Mouse (Mus musculus) spleen, adult 2 months (tissue): Measurements from ENCODE around the gene Gm20388. TPM values are rescaled to one million over a fixed set of nuclear protein-coding genes. Genes with fewer than 3 reads are reported as not detected.

Experiments used
- DNase-seq, 2 experiments: peaks; one replicate each; pipeline versions ENCODE4 v3.0.0 to v3.0.0-alpha.2; 2012 to 2021; ENCODE audit warnings: low spot score in 2 of 2, low read depth in 1 of 2
- H3K27ac ChIP-seq: fragments of 200-500 bp; 2 replicates; pipeline ENCODE4 v1.5.1; 2012; ENCODE audit warnings: low read length, inconsistent platforms; ENCODE audit not compliant: insufficient read depth
- H3K27me3 ChIP-seq: fragments of 200-500 bp; 2 replicates; pipeline ENCODE4 v1.6.1; 2012; ENCODE audit warnings: mild to moderate bottlenecking, moderate library complexity, low read length, inconsistent platforms; ENCODE audit not compliant: control insufficient read depth, insufficient read depth
- H3K36me3 ChIP-seq: fragments of 200-500 bp; 2 replicates; pipeline ENCODE4 v1.6.1; 2012; ENCODE audit warnings: mild to moderate bottlenecking, low read length, inconsistent platforms; ENCODE audit not compliant: control insufficient read depth, insufficient read depth
- H3K4me1 ChIP-seq: fragments of 200-500 bp; 2 replicates; pipeline ENCODE4 v1.6.1; 2011; ENCODE audit warnings: inconsistent platforms; ENCODE audit not compliant: control insufficient read depth, insufficient read depth, insufficient read length
- H3K4me3 ChIP-seq: fragments of 200-500 bp; 2 replicates; pipeline ENCODE4 v1.5.1; 2011; ENCODE audit warnings: mild to moderate bottlenecking, inconsistent platforms; ENCODE audit not compliant: insufficient read depth, insufficient read length; ENCODE audit errors: extremely low read depth
- CTCF ChIP-seq: fragments of 200-500 bp; IDR thresholded peaks from 2 replicates; pipeline ENCODE4 v1.5.1; 2011; ENCODE audit warnings: mild to moderate bottlenecking, inconsistent platforms; ENCODE audit not compliant: insufficient read depth, insufficient read length, insufficient replicate concordance; ENCODE audit errors: extremely low read depth
- POLR2A ChIP-seq: fragments of 200-500 bp; IDR thresholded peaks from 2 replicates; pipeline ENCODE4 v1.6.1; 2011; ENCODE audit warnings: low read depth, low read length, inconsistent platforms
- WGBS: fragments of 180-500 bp; shearing (Covaris S2); methylation state at CpG from one replicate; pipeline ENCODE4 v1.1.7; 2018; 5-methylcytosine and 5-hydroxymethylcytosine counted together
- polyA plus RNA-seq: library from polyadenylated mRNA; depleted of rRNA; stranded (reverse); fragments of >200 nt; gene quantifications from 2 replicates; pipeline ENCODE4 v1.2.3, GENCODE M21; 2012

Gene Gm20388
- polyA plus RNA-seq, 1 experiment: 26.1 TPM

DNA sequence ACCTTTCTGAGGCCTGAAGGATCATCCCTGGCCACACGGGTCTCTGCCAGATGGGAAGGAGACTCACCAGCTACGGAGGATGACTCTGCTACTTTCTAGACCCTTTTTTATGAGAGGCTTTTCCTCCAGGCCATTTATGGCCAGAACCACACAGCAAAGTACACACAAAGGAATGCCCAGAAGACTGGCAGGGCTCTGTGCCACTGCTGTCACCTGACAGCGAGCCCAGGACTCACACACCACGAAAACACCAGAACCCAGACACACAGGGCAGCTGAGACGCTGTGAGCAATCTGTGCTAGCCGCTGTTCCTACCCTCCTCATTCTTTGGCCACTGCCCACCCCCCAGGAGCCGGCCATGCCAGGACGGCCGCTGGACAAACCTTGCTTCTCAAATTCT lies 4465.1 kb downstream of the Gm20388 start:
- no peak for DNase-seq
- Histone ChIP-seq H3K4me3 (no peak overlapping the region), H3K27ac (no peak overlapping the region), H3K36me3 (no peaks in the 10 kb centered on the region), H3K27me3 (no peaks in the 10 kb centered on the region), H3K4me1 (no peaks in the 10 kb centered on the region)
- TF ChIP-seq CTCF (no peak), POLR2A (no peak)
- WGBS: 63% methylated on average over 9 of the region's 9 CpGs

DNA sequence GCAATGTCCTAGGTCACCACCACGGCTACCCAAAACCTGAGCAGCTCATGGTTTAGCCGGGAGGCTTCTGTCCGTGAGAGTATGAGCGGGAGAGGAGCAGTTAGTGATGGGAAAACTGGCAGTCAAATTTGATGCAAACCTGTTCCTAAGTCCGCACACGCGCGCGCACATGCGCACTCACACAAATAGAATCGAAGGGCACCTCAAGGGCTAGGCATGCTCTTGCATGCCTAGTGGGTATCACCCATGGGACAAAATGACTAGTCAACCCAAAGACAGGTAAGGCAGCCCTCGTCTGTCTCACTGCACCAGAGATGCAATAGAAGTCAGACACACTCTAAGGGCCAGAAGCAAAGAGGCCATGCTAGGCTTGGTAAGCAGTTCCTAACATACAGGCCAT lies 4465.8 kb downstream of the Gm20388 start:
- Histone ChIP-seq H3K36me3 (no peaks in the 10 kb centered on the region), H3K4me3 (no peak overlapping the region), H3K27me3 (no peaks in the 10 kb centered on the region), H3K4me1 (no peaks in the 10 kb centered on the region), H3K27ac (no peak overlapping the region)
- WGBS: 93% methylated on average over 12 of the region's 12 CpGs
- no peak for DNase-seq
- no peak for TF ChIP-seq POLR2A
- no peak for TF ChIP-seq CTCF

DNA sequence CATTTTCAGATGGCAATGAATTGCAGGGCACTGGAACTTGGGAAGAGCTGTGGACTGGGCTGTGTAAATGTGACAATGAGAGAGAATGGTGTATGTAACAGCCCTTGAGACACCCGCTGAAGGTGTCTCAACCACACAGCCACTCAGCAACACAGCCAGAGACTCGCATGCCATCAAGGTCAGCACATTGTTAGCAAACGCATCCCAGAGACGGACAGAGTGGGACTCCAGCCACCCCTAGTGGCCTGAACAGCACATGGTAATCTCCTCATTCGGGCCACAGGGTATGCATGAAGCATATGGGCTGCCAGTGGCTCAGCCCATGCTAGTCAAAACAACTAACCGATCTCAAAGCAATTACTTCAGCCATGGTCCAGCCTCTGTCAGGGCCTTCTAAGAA lies 4468.6 kb downstream of the Gm20388 start:
- no peak overlapping the region for H3K27ac ChIP-seq
- no peak overlapping the region for H3K4me3 ChIP-seq
- no peak for TF ChIP-seq POLR2A
- TF ChIP-seq CTCF: no peak
- H3K36me3 ChIP-seq: no peaks in the 10 kb centered on the region
- WGBS: 73% methylated on average over 6 of the region's 6 CpGs
- H3K27me3 ChIP-seq: no peaks in the 10 kb centered on the region
- no peak for DNase-seq
- H3K4me1 ChIP-seq: no peaks in the 10 kb centered on the region

DNA sequence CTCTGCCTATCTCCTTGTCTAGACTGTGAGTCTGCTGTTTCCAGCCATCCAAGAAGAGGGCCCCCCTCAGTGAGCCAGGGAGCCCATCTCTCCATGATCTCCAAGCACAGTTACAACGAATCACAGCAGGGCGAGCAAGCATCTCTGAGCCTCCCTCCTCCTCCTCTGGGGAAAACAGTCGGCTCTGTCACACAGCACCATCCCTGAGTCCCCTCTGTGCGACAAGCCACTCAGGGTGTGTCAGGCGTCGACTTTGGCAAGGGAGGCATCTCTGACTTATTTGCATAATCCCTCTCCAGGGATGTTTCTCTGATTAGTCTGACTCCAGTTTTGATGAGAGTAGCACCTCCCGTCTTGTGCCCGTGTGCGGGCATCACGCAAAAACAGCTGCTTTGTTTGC lies 4471.6 kb downstream of the Gm20388 start:
- 79% methylated on average over 10 of the region's 10 CpGs for WGBS
- H3K4me1 ChIP-seq: no peaks in the 10 kb centered on the region
- TF ChIP-seq POLR2A: no peak
- no peak for TF ChIP-seq CTCF

DNA sequence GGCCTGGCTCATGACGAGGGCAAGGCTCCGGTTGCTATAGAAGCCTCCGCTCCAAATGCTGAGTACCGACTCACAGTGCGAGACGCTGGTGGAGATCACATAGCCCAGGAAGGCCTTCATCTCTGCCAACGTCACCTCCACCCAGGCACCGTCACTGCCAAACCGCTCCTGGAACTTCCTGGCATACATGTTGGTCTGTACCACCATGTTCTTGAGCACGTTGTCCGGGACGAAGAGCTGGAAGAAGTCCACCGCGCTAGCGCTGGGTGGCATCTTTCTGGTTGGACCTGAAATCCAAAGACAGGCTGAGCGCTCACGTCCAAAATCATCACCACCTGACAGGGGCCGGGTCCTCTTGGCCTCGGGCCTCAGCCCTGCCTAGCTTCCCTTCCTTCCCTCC lies 4473.7 kb downstream of the Gm20388 start:
- no peak overlapping the region for H3K27ac ChIP-seq
- no peak overlapping the region for H3K4me3 ChIP-seq
- no peaks in the 10 kb centered on the region for H3K4me1 ChIP-seq
- DNase-seq: no peak
- H3K27me3 ChIP-seq: no peaks in the 10 kb centered on the region
- H3K36me3 ChIP-seq: no peaks in the 10 kb centered on the region
- TF ChIP-seq POLR2A: no peak
- no peak for TF ChIP-seq CTCF
- 92% methylated on average over 19 of the region's 19 CpGs for WGBS

More for the DNA sequence above, 4471.6 kb downstream of the Gm20388 start:
- Histone ChIP-seq H3K36me3 (no peaks in the 10 kb centered on the region), H3K4me3 (no peak overlapping the region), H3K27ac (no peak overlapping the region), H3K27me3 (no peaks in the 10 kb centered on the region)
- DNase-seq: no peak

DNA sequence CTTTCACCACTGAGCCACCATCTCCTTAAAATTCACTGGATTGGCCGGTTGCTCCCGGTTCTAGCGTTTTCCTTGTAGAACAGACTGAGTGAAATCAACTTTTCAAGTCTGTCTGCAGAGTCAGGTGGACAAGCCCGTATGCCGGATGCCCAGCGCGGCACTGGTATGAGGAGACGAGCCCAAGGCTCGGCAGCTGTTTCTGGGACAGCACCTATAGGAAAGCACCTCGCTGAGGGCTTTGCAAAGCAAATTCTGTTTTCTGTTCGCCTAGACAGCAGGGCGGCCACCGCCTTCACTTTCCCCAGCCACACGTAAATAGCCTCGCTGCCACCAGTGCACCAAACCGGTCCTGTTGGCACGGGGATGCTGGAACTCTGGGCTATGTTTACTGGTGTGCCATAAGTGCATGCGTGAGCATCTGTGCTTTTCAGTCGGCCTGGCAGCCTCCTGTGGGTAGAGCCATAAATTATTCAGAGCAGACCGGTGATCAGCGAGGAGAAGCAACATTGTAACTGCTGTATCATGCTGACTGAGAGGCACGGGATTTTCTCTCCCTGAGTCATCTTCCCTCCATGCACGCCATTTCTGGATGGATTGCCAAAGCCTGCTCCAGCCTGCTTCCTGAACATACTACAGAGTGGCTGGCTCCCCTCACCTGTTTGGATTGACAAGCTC lies 4475.7 kb downstream of the Gm20388 start:
- Histone ChIP-seq H3K4me1 (no peaks in the 10 kb centered on the region), H3K4me3 (no peak overlapping the region), H3K27me3 (no peaks in the 10 kb centered on the region), H3K27ac (no peak overlapping the region), H3K36me3 (no peaks in the 10 kb centered on the region)
- 76% methylated on average over 23 of the region's 23 CpGs for WGBS
- TF ChIP-seq CTCF: no peak
- no peak for DNase-seq

DNA sequence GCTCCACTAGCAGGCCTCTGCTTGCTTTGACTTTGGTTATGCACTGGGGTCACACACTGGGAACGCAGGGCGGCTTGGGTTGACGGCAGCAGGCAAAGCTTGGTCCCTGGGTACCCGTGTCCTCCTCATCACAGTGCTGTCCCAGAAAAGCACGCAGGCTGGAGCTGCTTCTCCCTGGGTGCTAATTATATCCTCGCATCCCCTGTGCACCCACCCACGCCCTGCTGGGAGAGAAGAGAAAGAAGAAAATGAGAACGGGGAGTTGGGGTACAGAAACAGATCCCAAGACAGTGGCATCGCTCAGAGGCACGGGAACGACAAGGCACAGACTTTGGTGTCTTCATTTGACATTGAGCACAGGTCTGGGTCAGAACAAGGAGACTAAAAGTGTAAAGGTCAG lies 4478.9 kb downstream of the Gm20388 start:
- no peak for DNase-seq
- no peak for TF ChIP-seq CTCF
- no peak for TF ChIP-seq POLR2A
- Histone ChIP-seq H3K27me3 (no peaks in the 10 kb centered on the region), H3K36me3 (no peaks in the 10 kb centered on the region), H3K27ac (no peak overlapping the region), H3K4me3 (no peak overlapping the region), H3K4me1 (no peaks in the 10 kb centered on the region)
- WGBS: 87% methylated on average over 11 of the region's 11 CpGs
